Mouse (Mus musculus): ENCODE measurements around the gene Hus1b. TPM values are rescaled to one million over a fixed set of nuclear protein-coding genes. Genes with fewer than 3 reads are reported as not detected.

Gene Hus1b
- total and polyA plus RNA-seq, 3 experiments: 7.3 to 17.8 (median 9.0) TPM

DNA sequence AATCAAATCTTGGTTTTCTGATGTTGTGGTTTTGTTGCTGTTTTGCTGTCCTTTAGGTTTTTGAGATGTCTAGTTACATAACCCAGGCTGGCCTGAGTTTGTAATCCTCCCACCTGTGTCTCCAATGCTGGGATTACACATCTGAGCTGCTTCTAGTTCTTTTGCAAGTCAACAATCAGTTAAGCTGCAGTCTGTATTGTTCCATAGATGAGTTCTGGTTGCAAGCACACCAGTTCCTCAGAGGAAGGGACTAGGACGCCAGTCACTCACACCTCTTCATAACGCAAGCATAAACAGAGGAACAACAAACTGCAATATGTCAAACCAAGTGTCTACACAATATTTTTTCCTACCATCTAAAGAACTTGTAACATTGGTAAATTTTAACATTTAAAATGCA lies 4.5 kb upstream of the Hus1b start:
- in situ Hi-C loops (cut with MboI; ENCODE audit: low pct_ligation_motif_present, low pct_unique_long_range_greater_than_20kb, low sequenced_read_pairs): no loop called here
- Histone ChIP-seq H3K4me2 (ENCODE audit: insufficient read depth, low read depth, poor library complexity, severe bottlenecking) (no peak overlapping the region), H3K36me3 (replicated peaks in 1 of 2; ENCODE audit: control insufficient read depth in 1 of 2, insufficient read depth in 1 of 2, low read length in 1 of 2) (peaks cover 0 to 33% of the 10 kb centered on the region in 2 experiments), H3K79me2 (replicated peaks; ENCODE audit: control insufficient read depth, extremely low read depth, insufficient read depth, poor library complexity, severe bottlenecking) (peaks cover 21% of the 10 kb centered on the region), H3K9me3 (replicated peaks; ENCODE audit: low read length) (peaks cover 6% of the 10 kb centered on the region), H3K4me1 (ENCODE audit: control insufficient read depth in 1 of 2, insufficient read depth in 2 of 2) (peaks cover 9 to 41% of the 10 kb centered on the region in 2 experiments), H3K27me3 (replicated peaks) (no peaks in the 10 kb centered on the region), H3K27ac (ENCODE audit: insufficient read depth, low read depth) (no peak overlapping the region), H3K9ac (ENCODE audit: insufficient read depth, low read depth) (no peak overlapping the region), H3K4me3 (replicated peaks in 1 of 3; ENCODE audit: low read depth in 2 of 3, low read length in 2 of 3, poor library complexity in 1 of 3) (no peak overlapping the region)
- DNase-seq (ENCODE audit: extremely low read depth): no peak
- no peak for TF ChIP-seq USF2 (conservative IDR thresholded peaks at IDR 0.05; ENCODE audit: low read depth, low read length)
- no peak for TF ChIP-seq POLR2A (IDR thresholded peaks at IDR 0.05; ENCODE audit: low read depth, low read length)
- TF ChIP-seq ZNF384 (IDR thresholded peaks at IDR 0.05; ENCODE audit: low read depth, low read length): no peak
- TF ChIP-seq MAX (IDR thresholded peaks at IDR 0.05; ENCODE audit: low read length): no peak
- no peak for TF ChIP-seq EP300 (IDR thresholded peaks at IDR 0.05; ENCODE audit: low read length)
- no peak for TF ChIP-seq GABPA (IDR thresholded peaks at IDR 0.05; ENCODE audit: insufficient replicate concordance, low read depth, low read length)
- TF ChIP-seq JUN (IDR thresholded peaks at IDR 0.05; ENCODE audit: insufficient read depth, low read depth, low read length): no peak
- no peak for TF ChIP-seq MAFK (IDR thresholded peaks at IDR 0.05; ENCODE audit: insufficient replicate concordance, low read length)
- TF ChIP-seq CHD1 (IDR thresholded peaks at IDR 0.05; ENCODE audit: low read depth, low read length): no peak
- TF ChIP-seq CHD2 (IDR thresholded peaks at IDR 0.05; ENCODE audit: low read length): no peak
- no peak for TF ChIP-seq ZKSCAN1 (IDR thresholded peaks at IDR 0.05; ENCODE audit: borderline replicate concordance, low read depth, low read length)
- TF ChIP-seq KAT2A (IDR thresholded peaks at IDR 0.05; ENCODE audit: insufficient replicate concordance, low read length): no peak
- TF ChIP-seq CTCF (conservative IDR thresholded peaks at IDR 0.05 in 1 of 2, IDR thresholded peaks at IDR 0.05 in 1 of 2; ENCODE audit: low read depth in 2 of 2, low read length in 2 of 2): no peak
- dilution Hi-C loops (cut with MboI; ENCODE audit: extremely low pct_ligation_motif_present, extremely low pct_unique_long_range_greater_than_20kb, low sequenced_read_pairs): no loop called here

DNA sequence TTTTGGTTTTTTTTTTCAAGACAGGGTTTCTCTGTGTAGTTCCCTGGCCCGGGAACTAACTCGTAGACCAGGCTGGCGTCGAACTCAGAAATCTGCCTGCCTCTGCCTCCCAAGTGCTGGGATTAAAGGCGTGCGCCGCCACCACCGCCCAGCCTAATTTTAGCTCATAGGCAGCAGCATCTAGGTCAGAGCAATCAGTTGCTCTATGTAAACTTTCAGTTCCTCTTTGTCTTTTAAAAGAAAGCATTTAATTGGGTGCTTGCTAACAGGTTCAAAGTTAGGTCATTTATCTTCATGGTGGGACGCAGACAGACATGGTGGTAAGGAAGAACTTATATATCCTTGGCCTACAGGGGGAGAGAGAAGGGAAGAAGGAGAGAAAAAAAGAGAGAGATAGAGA lies 1.6 kb upstream of the Hus1b start:
- TF ChIP-seq IRF4 (IDR thresholded peaks at IDR 0.05; ENCODE audit: low read depth, low read length): peak; percentile 47; the same call in 1 of the 2 replicates
- no peak for TF ChIP-seq MXI1 (IDR thresholded peaks at IDR 0.05; ENCODE audit: low read depth, low read length)
- 0 out of 2 replicates have a peak, but pooled peaks have one; percentile 28 for TF ChIP-seq MEF2A (IDR thresholded peaks at IDR 0.05; ENCODE audit: borderline replicate concordance, low read depth, low read length)
- no peak for TF ChIP-seq POLR2AphosphoS2 (IDR thresholded peaks at IDR 0.05; ENCODE audit: low read depth, low read length)
- no peak for TF ChIP-seq CHD2 (IDR thresholded peaks at IDR 0.05; ENCODE audit: low read length)
- in situ Hi-C loops (cut with MboI; ENCODE audit: low pct_ligation_motif_present, low pct_unique_long_range_greater_than_20kb, low sequenced_read_pairs): no loop called here

More for the DNA sequence above, 1.6 kb upstream of the Hus1b start:
- no peak for DNase-seq (ENCODE audit: extremely low read depth)
- Histone ChIP-seq H3K4me1 (ENCODE audit: control insufficient read depth in 1 of 2, insufficient read depth in 2 of 2) (peaks cover 12 to 59% of the 10 kb centered on the region in 2 experiments), H3K27ac (ENCODE audit: insufficient read depth, low read depth) (no peak overlapping the region), H3K36me3 (replicated peaks in 1 of 2; ENCODE audit: control insufficient read depth in 1 of 2, insufficient read depth in 1 of 2, low read length in 1 of 2) (peaks cover 0 to 21% of the 10 kb centered on the region in 2 experiments), H3K4me3 (replicated peaks in 1 of 3; ENCODE audit: low read depth in 2 of 3, low read length in 2 of 3, poor library complexity in 1 of 3) (no peak overlapping the region), H3K9me3 (replicated peaks; ENCODE audit: low read length) (no peaks in the 10 kb centered on the region), H3K27me3 (replicated peaks) (no peaks in the 10 kb centered on the region), H3K9ac (ENCODE audit: insufficient read depth, low read depth) (no peak overlapping the region), H3K4me2 (ENCODE audit: insufficient read depth, low read depth, poor library complexity, severe bottlenecking) (no peak overlapping the region), H3K79me2 (replicated peaks; ENCODE audit: control insufficient read depth, extremely low read depth, insufficient read depth, poor library complexity, severe bottlenecking) (peaks cover 22% of the 10 kb centered on the region)
- dilution Hi-C loops (cut with MboI; ENCODE audit: extremely low pct_ligation_motif_present, extremely low pct_unique_long_range_greater_than_20kb, low sequenced_read_pairs): no loop called here
